Comparison of ENCODE assay signal across 10 mouse cellular contexts in genomic region chr9:62632392-62632791, GRCm38 (mm10). TPM values are rescaled to one million over a fixed set of nuclear protein-coding genes. Genes with fewer than 3 reads are reported as not detected.
DNase-seq lines count a peak whose midpoint lies in the region; ATAC-seq lines count a peak whose summit lies in the region.
"Had no signal": no experiment of that assay in that cellular context is flagged by ENCODE, and none has a peak within 500 bp of the region (broad histone marks: within the 10 kb centered on the region; RNA-seq: fewer than 3 reads in every experiment).

No protein-coding gene starts in this region.

- DNase-seq in frontal cortex, postnatal 10 days (ENCODE audit: low spot score in 2 of 2) = no peak
- DNase-seq in left cerebral cortex, adult 11 months (ENCODE audit: low spot score) = peak; percentile 25
- no peak for DNase-seq in left cerebral cortex, postnatal 4 days
- peak; percentile 67 to 72 for DNase-seq in left cerebral cortex, postnatal 36 days (ENCODE audit: low spot score in 2 of 2)
- DNase-seq in telencephalon, adult 2 months (ENCODE audit: low read depth, low spot score) = peak; percentile 60
- DNase-seq in kidney, adult 8-10 months = no peak
- DNase-seq in adrenal gland, adult 2 months = no peak
- DNase-seq: kidney, adult 9 months had no signal

- intact Hi-C loops in left cerebral cortex, postnatal 4 days (cut with DNase I) = no loop called here
- intact Hi-C loops in left cerebral cortex, postnatal 36 days (cut with DNase I) = loop anchor here (5.0 kb wide), 1 partner anchor 80 kb away; no protein-coding TSS in a partner anchor

- peak; percentile 92 for ATAC-seq in frontal cortex, adult (ENCODE audit: low TSS enrichment)
- ATAC-seq: forebrain, embryonic 15.5 days had no signal

RNA-seq across cellular contexts. Expression of gene Itga11, which starts 45.2 kb away (rescaled TPM):
- 1 to 10 TPM; 1.7 to 1.8 TPM for total RNA-seq in left cerebral cortex, postnatal 4 days (2021)
- 1 to 10 TPM; 1.9 to 5.3 TPM for total RNA-seq in left cerebral cortex, postnatal 36 days (2021)
- total RNA-seq in adrenal gland, adult 2 months (2021) = 1 to 10 TPM; 1.9 to 3.5 TPM
- 1.3 and 1.5 TPM in 2 replicates for polyA plus RNA-seq in adrenal gland, adult 2 months (2012; rRNA removed)

Comparison
In these comparisons a context has a peak if more than half of its experiments do, and no peak if none do; other contexts are left out.
1. DNase-seq: peak in left cerebral cortex, adult 11 months (single experiment), left cerebral cortex, postnatal 36 days (2 of 2) and telencephalon, adult 2 months (single experiment); none in frontal cortex, postnatal 10 days (0 of 2), left cerebral cortex, postnatal 4 days (single experiment), kidney, adult 8-10 months (0 of 2) and adrenal gland, adult 2 months (single experiment).